Mouse (Mus musculus) cerebellum, postnatal 25 days (tissue): Measurements from ENCODE around the gene Psme2.

Experiments
- DNase-seq, 2 experiments: peaks; one replicate each; pipeline ENCODE4 v3.0.0; 2021; ENCODE audit warnings: mixed read lengths in 2 of 2

Psme2 gene

DNA sequence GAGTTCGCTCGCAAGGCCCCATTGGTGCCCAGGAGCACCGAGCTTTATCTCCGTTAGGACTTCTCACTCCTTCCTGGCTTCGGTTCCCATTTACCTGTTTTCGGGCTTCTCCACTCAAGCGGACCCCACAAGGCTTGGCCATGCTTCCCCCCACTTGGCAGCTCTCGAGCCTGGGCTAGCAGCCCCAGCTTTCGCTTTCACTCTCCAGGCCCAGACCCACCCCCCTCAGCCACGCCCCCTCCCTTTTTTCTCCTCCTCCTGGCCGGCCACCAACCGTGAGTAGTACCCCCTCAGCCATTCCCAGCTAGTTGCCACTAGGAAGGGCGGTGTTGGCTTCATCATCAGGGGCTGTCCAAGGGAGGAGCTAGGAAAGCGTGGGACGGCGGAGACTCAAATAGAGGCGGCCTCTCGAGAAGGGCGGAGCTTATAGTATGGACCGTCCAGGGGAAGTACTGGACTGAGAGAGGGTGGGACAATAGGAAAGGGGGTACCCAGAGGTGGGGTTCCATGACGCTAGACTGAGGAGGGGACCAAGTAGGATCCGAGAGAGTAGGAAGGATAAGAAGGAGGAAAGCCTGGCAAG lies at the start of gene Psme2:
Gene Psme2 (minus strand): TSS at position 366 of the 583 bp plus-strand sequence.
- DNase-seq = peak; percentile 76 to 83

DNA sequence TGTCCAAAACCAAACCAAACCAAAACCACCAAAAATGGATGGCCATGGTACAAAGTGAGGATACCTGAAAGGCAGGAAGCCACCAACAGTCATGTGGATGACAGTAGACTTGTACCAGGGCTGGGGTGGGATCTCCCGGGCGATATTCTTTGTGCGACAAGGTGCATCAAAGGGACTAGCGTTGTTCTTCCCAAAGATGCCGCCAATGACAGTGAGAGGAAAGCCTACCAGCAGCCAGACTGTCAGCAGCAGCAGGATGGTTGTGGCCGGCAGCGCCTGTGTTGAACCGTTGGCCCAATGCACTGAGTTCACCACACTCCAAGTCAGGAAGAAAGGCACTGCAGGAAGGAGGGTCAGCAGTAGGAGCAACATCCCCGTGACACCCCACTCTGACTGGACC lies 46.9 kb upstream of the Psme2 start, which contains the start of gene Gm49378:
Gene Gm49378 (minus strand): TSS at position 101 of the 400 bp plus-strand sequence.
- no peak for DNase-seq

DNA sequence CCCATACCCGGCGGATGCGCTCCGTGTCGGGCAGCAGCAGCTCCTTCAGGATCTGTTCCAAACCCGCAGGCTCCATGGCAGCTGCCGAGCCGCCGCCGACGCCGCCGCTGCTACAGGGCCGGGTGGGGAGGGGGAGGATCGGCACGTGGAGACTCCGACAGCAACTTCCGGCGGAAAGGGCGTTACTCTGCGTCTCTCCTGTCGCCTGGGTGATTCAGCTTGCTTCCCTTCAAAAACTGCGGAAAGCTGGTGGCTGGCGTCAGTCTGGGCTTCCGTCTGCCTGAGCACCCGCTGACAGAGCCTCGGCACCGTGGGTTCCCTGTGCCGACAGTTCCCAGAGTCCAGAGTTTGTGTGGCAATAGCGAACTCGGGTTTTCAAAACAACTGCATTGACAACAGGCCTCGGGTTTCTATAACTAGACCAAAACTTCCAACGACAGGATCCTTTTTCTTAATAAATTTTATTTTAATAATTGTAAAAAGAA lies 44.7 kb upstream of the Psme2 start, which contains the start of gene Ipo4:
Gene Ipo4 (minus strand): TSS at position 435 of the 485 bp plus-strand sequence.
- peak; percentile 85 to 92 for DNase-seq

DNA sequence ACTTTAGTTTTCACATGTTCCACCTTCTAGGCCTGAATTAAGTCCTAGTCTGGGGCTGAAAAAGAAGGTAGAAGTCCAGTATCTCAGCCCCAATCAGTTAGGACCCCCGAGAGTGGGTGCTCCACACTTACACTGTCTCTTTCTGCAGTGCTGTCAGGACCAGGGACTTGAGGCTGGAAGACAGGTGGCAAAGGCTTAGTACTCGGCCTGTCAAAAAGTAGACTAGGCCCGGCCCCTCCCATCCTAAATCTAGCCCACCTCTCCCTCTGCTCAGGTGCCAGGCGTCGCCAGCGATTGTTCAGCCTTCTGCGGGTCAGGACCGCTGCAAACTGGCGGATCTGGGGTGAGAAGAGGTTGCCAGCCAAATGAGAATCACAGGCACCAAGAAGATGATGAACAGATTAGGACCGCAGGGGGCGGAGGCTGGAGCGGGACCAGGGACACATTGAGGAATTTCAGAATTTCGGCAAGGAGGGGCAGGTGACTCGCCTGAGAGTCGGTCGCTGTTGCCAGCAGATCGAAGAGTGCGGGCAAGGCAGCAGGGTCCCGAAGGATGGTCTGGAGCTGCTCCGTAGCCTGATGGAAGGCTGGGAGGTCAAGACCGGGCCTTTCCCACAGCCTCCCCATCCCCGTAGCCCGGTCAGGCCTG lies 44.1 kb upstream of the Psme2 start:
- DNase-seq = peak; percentile 66 to 78

DNA sequence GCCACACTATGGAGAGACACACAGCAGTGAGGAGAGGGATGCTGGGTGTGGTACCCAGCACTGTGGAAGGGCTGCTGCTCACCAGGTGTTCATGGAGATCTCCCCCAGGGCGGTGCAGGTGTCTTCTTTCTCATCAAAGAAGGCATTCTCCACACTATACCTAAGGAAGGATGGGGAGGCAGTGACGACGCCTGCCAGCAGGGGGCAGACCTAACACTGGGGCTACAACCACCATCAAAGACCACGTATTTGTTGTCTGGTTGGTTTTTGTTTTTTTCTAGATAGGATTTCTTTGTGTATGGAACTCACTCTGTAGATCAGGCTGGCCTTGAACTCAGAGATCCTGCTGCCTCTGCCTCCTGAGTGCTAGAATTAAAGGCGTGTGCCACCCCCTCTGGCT lies 38.4 kb upstream of the Psme2 start:
- peak; percentile 38 to 59 for DNase-seq

DNA sequence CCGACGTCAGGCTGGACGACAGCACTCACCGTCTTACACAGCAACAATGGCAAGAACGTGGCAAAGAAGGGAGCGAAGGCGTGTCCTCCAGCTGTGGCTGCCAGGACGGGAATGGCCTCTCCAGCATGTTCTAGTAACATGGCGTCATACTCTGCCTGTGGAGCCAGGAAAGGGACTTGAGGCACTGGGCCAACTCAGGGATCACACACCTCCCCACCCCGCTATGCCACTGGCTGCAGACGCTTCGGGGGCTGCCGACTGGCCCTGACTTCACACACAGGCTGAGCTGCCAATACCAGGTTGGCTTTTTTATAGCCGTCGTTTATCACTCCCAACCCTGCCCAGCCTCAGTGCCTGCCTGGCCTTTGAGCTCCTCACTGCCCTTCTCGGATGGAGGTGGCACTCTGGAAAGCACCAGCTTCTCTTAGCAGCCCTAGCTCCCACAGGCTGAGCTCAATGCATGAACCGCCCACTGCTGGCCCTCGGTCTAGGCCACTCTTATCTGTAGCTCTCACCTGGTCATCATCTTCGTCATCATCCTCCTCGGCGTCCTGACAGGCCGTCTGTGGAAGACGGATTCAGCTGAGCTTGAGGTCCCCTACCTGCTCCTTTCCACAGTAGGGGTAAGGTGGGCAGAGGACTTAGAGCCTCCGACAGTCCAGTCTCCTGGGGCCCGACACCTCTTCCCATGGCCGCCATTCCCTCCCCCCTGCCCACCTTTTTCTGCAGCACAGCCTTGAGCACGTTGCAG lies 37.3 kb upstream of the Psme2 start:
- no peak for DNase-seq

DNA sequence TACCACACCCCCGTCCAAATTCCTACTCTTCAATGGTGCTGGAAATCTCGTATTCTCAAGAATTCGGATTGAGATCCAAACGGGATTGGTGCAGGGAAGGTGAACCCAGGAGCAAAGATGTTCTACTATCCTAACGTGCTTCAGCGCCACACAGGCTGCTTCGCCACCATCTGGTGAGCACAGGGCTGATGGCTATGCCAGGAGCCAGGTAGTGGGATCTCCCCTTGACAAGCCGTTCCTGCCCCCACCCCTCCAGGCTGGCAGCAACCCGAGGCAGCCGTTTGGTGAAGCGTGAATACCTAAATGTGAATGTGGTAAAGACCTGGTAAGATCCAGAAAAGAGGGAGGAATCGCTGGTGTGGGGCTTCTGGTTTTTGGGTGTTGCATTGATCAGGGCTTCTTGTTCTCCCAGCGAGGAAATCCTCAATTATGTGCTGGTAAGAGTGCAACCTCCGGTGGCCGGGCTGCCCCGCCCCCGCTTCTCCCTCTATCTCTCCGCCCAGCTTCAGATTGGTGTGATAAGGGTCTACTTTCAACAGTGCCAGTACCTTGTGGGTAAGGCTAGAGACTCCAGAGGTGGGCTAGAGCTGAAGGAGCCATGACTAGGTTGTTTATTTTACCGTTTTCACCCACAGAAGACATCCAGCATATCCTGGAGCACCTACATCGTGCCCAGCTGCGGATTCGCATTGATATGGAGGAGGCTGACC lies 27.7 kb upstream of the Psme2 start:
- DNase-seq = peak; percentile 55 to 65

DNA sequence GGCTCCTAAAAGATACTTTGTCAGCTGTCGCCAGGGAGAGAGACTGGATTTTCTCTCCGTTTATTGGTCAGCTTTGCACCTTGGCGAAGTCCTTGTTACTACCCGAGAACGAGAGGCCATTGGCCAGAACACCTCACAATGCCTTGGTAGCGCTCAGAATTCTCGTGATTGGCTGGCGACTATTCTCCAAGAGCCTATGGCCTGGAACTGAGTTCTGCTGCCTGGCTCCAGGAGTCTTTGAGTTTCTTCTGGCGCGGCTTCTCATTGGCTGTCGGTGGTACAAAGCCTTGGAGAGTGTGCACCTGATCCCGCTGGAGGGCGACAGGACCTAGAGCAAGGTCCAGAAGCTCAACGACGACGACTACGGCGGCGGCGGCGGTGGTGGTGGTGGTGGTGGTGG lies 26.9 kb upstream of the Psme2 start, which contains the start of gene Rec8:
Gene Rec8 (plus strand): TSS at position 216 of the 400 bp plus-strand sequence.
- peak; percentile 67 to 77 for DNase-seq

DNA sequence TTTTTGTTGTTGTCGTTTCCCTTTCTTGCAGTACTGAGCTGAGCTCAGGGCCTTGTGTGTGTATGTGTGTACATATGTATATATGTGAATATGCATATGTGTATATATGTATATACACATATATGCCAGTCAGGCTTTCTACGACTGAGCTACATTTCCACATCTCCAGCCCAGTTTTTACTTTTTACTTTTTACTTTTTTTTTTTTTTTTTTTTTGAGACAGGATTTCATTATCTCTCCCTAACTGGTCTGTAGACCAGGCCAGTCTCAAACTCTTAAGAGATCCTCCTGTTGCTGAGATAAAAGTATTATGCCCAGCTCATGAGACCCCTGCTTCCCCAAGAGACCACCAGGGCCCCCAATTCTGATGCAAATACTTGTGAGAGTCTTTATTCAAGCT lies 25.9 kb upstream of the Psme2 start:
- DNase-seq = no peak

DNA sequence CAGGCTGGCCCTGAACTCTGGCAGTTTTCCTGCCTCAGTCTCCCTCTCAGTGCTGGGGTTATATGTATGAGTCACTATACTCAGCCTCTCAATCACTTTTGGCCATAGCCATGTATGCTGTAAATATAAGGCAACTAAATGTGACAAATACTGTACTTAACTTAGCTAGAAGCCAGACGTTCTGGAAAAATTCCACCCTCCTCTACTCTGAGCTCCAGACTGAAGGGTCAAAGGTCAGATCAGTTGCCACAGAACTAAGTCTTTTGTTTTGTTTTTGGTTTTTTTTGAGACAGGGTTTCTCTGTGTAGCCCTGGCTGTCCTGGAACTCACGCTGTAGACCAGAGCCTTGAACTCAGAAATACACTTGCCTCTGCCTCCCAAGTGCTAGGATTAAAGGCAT lies 25.0 kb upstream of the Psme2 start:
- DNase-seq = no peak

DNA sequence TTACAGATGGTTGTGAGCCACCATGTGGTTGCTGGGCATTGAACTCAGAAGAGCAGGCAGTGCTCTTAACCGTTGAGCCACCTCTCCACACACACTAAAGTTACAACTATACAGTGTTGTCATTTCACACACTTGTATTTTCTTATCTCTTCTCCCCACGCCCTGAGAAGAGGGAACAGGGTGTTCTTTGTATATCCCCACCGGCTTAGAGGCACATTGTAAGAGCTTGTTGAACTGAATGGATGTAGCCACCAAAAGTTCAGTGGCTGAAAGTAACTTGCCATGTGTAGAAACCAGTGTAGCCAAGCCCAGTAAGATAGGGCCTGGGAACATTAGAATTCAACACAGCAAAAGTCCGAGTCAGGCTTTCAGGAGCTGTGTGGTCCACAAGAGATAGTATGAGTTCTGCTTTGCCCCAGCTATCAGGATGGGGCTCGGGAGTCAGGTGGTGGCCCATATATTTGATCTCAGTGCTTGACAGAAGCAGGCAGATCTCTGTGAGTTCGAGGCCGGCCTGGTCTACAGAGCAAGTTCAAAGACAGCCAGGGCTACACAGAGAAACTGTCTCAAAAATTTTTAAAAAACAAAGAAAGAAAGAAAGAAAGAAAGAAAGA lies 23.8 kb upstream of the Psme2 start:
- no peak for DNase-seq

DNA sequence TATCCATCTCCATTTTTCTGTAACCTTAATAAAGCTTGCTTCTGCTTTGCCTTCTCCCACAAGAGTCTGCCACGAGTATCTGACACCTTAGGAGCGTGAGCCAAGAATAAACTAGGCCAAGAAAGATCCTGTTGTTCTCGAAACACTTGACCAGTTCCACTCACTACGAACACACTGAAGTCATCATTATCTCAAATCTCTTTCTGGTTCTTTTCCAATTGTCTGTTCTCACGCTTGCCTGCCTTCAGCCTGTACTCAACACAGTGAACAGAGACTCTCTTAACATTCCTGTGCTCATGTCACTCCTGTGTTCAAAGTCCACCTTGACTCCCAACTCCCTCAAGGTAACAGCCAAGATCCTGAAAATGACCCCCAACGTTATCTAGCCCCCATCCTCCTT lies 22.4 kb upstream of the Psme2 start:
- no peak for DNase-seq

DNA sequence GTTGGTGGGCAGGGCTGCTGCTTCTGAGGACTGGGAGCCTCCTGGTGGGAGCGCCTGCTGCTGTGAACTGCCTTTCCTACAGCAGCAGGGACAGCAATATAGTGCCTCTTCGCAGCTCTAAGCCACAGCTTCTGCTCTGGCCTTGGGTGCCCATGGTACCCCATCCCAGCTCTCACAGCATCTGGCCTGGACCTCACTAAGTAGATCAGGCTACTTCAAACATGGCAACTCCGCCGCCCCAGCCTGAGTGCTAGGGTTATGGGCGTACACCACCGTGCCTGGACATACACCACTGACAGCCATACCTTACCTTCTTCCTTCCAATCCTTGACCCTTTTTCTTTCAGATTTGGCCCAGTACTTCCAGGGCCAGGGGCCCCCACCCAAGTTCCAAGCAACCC lies 17.4 kb upstream of the Psme2 start:
- no peak for DNase-seq

DNA sequence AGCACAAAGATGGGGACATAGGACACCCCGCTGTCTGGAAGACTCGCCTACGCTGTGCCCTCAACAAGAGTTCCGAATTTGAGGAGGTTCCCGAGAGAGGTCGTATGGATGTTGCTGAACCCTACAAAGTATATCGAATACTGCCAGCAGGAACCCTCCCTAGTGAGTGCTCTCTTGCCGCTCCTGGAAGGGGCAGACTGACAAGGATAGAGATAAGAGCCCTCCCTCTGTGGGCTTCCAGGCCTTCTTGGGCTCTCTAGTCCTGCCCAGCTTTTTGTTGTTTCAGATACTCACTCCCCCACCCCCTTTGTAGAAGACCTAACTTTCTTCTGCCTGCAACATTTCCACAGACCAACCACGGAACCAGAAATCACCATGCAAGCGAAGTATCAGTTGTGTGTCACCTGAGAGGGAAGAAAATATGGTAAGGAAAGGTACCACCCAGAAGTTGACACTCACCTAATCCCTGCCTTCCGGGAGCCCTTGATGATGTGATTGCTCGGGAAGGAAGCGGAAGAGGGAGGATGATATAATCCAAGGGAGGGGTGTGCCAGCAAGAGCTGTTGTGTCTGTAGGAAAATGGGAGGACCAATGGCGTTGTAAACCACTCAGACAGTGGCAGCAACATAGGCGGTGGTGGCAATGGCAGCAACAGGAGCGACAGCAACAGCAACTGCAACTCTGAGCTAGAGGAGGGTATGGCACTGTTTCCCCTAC lies 15.0 kb upstream of the Psme2 start:
- DNase-seq = no peak

DNA sequence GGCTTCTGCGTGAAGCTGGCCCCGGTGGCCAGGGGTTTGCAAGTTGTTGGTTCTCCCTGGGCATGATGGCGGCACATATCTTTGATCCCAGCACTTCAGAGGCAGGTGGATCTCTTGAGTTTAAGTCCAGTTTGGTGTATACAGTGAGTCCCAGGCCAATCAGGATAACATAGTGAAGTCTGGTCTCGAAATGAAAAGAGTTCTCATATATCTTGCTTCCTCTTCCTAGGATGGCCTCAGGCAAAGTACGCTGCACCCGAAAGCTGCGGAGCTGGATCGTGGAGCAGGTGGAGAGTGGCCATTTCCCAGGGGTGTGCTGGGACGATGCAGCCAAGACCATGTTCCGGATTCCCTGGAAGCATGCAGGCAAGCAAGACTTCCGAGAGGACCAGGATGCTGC lies 13.9 kb upstream of the Psme2 start:
- no peak for DNase-seq

DNA sequence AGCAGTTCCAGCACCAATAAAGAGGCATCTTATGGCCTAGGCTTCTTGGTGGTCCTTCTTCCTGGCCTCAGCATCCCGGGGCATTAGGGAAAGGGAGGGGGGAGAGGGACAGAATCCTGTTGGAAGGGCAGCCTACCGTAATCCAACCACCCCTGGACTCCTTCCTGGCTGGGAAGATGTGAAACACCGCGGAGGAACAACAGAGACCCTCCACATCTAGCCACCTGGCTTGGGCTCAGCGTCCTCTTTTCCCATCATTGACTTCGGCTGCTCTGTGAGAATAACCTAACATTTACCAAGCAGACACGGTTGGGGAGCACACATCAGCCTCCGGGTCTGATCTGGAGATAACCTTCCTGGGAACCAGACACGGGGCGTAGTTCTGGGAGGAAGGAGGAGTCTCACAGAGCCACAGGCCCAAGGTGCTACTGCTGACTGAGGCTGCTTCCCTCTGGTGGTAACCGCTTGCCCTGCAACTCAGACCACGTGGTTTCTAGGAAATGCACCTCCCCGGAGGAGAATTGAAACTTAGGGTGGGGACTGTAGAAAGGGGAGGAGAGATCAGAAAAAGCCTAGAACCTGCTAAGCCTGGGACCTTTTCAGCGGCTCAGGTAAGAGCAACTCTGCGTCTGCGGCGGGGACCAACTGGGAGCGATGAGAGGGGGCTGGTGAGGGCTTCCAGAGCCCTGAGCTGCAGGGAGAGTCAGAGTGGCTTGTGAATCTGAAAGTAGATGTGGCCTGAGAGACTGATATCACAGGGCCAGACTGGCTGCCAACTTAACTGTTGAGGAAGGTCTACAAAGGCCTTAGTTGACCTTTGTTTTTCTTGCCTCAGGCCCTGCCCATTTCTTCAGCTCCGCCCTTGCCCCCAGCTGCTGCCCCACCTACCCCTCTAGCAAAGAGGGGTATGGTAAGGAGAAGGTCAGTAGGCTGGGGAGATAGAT lies 13.0 kb upstream of the Psme2 start:
- DNase-seq = peak; percentile 86 to 91

DNA sequence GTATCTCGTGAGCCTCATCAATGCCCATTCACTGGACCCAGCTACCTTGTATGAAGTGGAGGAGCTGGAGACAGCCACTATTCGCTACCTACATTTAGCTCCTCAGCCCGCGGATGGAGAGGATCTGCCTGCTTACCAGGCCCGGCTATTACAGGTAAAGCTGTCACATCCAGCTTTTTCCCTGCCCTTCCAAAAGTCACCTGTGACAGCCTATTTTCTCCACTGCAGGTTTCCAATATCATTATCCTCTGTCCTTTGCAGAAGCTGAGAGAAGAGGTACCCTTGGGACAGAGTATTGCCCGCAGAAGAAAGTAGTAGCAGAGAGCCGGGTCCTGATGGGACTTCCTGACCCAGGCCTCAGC lies 12.3 kb upstream of the Psme2 start, which contains the start of gene Irf9:
Gene Irf9 (plus strand): TSS at position 301 of the 362 bp plus-strand sequence.
- DNase-seq = no peak

DNA sequence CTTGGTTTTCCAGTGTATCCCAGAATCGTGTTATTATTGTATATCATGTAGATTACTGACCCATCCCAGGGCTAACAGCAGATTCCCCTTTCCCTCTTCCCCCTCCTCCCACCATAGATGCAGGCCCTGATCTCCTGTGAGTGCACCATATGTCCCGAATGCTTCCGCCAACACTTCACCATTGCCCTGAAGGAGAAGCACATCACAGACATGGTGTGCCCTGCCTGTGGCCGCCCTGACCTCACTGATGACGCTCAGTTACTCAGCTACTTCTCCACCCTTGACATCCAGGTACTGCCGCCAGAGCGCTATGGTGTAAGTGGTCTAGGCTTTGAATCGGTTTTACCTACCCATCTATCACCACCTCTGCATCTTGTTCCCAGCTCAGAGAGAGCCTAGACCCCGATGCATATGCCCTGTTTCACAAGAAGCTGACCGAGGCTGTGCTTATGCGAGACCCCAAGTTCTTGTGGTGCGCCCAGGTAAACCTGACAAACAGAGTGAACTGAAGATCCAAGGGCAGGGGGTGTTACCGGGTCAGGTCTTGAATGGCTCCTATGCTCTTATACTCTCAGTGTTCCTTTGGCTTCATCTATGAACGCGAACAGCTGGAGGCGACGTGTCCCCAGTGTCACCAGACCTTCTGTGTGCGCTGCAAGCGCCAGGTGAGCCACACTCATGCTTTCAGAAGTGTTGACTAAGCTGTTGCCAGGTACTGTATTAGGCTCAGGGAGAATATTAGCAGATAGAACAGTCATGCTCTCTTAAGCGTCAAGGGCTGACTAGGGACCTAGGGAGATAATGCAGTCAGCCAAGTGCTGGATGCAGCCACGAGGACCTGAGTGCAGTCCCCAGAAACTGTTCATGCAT lies 7.8 kb upstream of the Psme2 start:
- DNase-seq = no peak

DNA sequence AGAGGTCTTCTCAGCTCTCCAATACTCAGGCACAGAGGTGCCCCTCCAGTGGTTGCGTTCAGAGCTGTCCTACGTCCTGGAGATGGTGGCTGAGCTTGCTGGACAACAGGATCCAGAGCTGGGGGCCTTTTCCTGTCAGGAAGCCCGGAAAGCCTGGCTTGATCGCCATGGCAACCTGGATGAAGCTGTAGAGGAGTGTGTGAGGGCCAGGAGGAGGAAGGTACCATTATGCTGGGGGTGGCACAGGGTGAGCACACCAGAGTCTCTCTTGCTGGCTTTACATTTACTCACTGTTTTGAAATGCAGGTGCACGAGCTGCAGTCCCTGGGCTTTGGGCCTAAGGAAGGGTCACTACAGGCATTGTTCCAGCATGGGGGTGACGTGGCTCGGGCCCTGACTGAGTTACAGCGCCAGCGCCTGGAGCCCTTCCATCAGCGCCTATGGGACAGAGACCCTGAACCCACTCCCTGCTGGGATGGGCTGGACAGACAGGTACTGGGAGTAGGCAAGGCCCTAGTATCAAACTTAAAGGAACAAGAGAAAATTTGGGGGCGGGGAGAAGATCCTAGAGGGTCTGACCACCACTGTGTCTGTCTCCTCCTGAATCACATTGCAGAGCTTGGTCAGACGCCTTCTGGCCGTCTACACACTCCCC lies 5.2 kb upstream of the Psme2 start:
- DNase-seq = no peak
